Mouse (Mus musculus) MEL (cell line): ENCODE measurements around the gene Scamp1.

Source experiments
- CTCF ChIP-seq, 3 experiments: IDR thresholded peaks in 2 of 3; conservative IDR thresholded peaks in 1 of 3; 2 replicates each; pipeline ENCODE4 v1.5.1; 2011 to 2012; ENCODE audit warnings: low read length in 3 of 3, low read depth in 2 of 3, mild to moderate bottlenecking in 2 of 3, improper control_type of control experiment in 1 of 3, inconsistent platforms in 1 of 3, mixed read lengths in 1 of 3, moderate library complexity in 1 of 3; ENCODE audit not compliant: control insufficient read depth in 1 of 3, insufficient read depth in 1 of 3, poor library complexity in 1 of 3, severe bottlenecking in 1 of 3
- POLR2A ChIP-seq, 2 experiments: IDR thresholded peaks; 2 replicates each; pipeline ENCODE4 v1.6.1; 2011 to 2012; ENCODE audit warnings: low read length in 2 of 2, mild to moderate bottlenecking in 2 of 2, control low read depth in 1 of 2, improper control_type of control experiment in 1 of 2, low read depth in 1 of 2, moderate library complexity in 1 of 2; ENCODE audit not compliant: control insufficient read depth in 1 of 2, insufficient read depth in 1 of 2, poor library complexity in 1 of 2
- ZKSCAN1 ChIP-seq: IDR thresholded peaks from 2 replicates; pipeline ENCODE4 v1.6.1; 2012; ENCODE audit warnings: low read depth, mild to moderate bottlenecking, inconsistent platforms, low read length, improper control_type of control experiment, moderate library complexity
- ZNF384 ChIP-seq: IDR thresholded peaks from 2 replicates; pipeline ENCODE4 v1.6.1; 2012; ENCODE audit warnings: low read depth, mild to moderate bottlenecking, inconsistent platforms, low read length, improper control_type of control experiment

DNA sequence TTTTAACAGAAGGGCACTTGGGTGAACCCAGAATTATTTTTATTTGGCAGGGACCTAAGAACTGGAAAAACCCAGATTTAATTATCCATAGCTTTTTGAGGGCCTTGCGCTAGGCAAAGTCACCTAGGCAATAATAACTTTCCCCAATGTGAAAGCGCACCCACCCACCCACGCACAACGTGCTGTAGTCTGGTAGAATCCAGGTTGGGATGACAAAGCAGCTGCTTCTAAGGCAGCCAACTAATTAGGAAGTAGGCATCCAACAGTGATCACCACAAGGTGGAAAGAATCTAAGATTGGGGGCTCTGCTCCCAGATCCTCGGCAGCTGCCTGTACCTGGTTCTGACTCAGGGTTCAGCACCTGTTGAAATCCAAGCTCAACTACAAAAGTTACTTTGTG is 538 bp upstream of the Scamp1 start:
- no peak for TF ChIP-seq POLR2A (IDR thresholded peaks at IDR 0.05; ENCODE audit: control insufficient read depth in 1 of 2, insufficient read depth in 1 of 2, low read depth in 1 of 2, low read length in 2 of 2, poor library complexity in 1 of 2)
- no peak for TF ChIP-seq ZKSCAN1
- TF ChIP-seq CTCF (IDR thresholded peaks at IDR 0.05 in 2 of 3, conservative IDR thresholded peaks at IDR 0.05 in 1 of 3; ENCODE audit: control insufficient read depth in 1 of 3, insufficient read depth in 1 of 3, low read depth in 2 of 3, low read length in 3 of 3, poor library complexity in 1 of 3, severe bottlenecking in 1 of 3), result no peak
- TF ChIP-seq ZNF384, result no peak
